Mouse (Mus musculus) cortical plate, adult 2 months (tissue): ENCODE results near the gene Ascl5.

Experiments
- CTCF ChIP-seq: fragments of 200-500 bp; IDR thresholded peaks from 2 replicates; pipeline ENCODE4 v1.5.1; 2011; ENCODE audit warnings: mild to moderate bottlenecking, control low read depth, low read length; ENCODE audit not compliant: insufficient read depth; ENCODE audit errors: extremely low read depth
- POLR2A ChIP-seq: fragments of 200-500 bp; IDR thresholded peaks from 2 replicates; pipeline ENCODE4 v1.6.1; 2011; ENCODE audit warnings: mild to moderate bottlenecking, low read length, control low read depth; ENCODE audit not compliant: insufficient read depth; ENCODE audit errors: extremely low read depth

DNA sequence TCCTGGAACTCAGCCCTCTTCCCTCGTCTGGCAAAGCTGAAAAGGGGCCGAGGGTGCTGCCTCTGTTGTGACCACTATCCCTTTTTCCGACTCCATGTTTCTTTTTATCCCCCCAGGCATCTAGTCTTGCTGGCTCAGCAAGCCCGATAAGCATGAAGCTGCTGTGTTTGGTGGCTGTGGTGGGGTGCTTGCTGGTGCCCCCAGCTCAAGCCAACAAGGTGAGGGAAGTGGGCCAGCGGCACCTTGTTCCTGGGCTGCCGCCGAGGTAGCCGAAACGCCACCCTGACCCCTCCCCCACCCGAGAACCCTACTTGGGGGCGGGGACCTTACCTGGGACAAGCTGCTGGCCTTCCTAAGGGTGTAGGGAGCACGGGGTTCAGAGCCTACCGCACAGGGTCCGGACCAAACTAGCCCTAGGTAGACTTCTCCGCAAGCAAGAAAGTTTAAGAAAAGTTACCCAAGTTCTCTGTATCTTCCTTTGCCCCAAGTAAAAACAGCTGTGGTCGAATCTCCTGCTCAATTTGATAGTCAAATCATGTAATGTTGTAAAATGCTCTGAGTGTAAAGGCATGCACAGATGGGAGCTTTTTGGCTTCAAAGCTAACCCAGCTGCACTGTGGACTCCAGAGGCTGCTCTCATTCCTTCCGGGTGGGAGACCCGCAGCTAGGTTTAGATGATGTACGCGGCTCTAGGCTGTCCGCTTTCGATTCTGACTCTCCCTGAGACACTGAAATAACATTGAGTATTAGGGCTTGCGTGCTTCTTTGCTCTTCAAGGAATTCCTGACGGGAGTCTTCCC, 32.0 kb upstream of the Ascl5 start:
- TF ChIP-seq CTCF (no peak), POLR2A (no peak)
